Mouse (Mus musculus) gastrocnemius, postnatal 10 days (tissue): ENCODE data around the gene Wasf2. TPM values are rescaled to one million over a fixed set of nuclear protein-coding genes. Genes with fewer than 3 reads are reported as not detected.

Source experiments
- DNase-seq: peaks from one replicate; pipeline ENCODE4 v3.0.0; 2021; ENCODE audit warnings: mixed read lengths
- total RNA-seq, 2 experiments: library from RNA; stranded (reverse); gene quantifications; 2 replicates each; pipeline ENCODE4 v1.2.3; 2021

Wasf2 gene
- total RNA-seq, 2 experiments from 2014 or later = 73.1 to 88.7 TPM

- DNase-seq = no peak
Measured at GRCm38 (mm10) chr4:133127079-133127478, 3.2 kb upstream of the Wasf2 start.

GRCm38 (mm10) chr4:133127894-133128293 lies 2.4 kb upstream of the Wasf2 start:
- DNase-seq = no peak

- no peak for DNase-seq
Measured at GRCm38 (mm10) chr4:133129391-133129790, 914 bp upstream of the Wasf2 start.

- DNase-seq = no peak
Measured at GRCm38 (mm10) chr4:133130890-133131741, 811 bp downstream of the Wasf2 start.

GRCm38 (mm10) chr4:133132027-133132426 lies 1.7 kb downstream of the Wasf2 start:
- no peak for DNase-seq

GRCm38 (mm10) chr4:133136946-133137345 lies 6.6 kb downstream of the Wasf2 start:
- DNase-seq = no peak

GRCm38 (mm10) chr4:133138971-133139370 lies 8.7 kb downstream of the Wasf2 start:
- DNase-seq = no peak

GRCm38 (mm10) chr4:133155006-133155405 lies 24.7 kb downstream of the Wasf2 start:
- DNase-seq = no peak

GRCm38 (mm10) chr4:133155726-133156125 lies 25.4 kb downstream of the Wasf2 start:
- DNase-seq = no peak

- DNase-seq = no peak
Measured at GRCm38 (mm10) chr4:133156422-133156821, 26.1 kb downstream of the Wasf2 start.

GRCm38 (mm10) chr4:133156831-133157230 lies 26.5 kb downstream of the Wasf2 start:
- DNase-seq = no peak

GRCm38 (mm10) chr4:133159127-133159526 lies 28.8 kb downstream of the Wasf2 start:
- DNase-seq = no peak

- DNase-seq = no peak
Measured at GRCm38 (mm10) chr4:133159646-133160045, 29.3 kb downstream of the Wasf2 start.

GRCm38 (mm10) chr4:133160211-133160610 lies 29.9 kb downstream of the Wasf2 start:
- no peak for DNase-seq

GRCm38 (mm10) chr4:133160821-133161220 lies 30.5 kb downstream of the Wasf2 start:
- no peak for DNase-seq

GRCm38 (mm10) chr4:133162196-133162595 lies 31.9 kb downstream of the Wasf2 start:
- no peak for DNase-seq

GRCm38 (mm10) chr4:133166773-133167172 lies 36.5 kb downstream of the Wasf2 start:
- DNase-seq = no peak

- no peak for DNase-seq
Measured at GRCm38 (mm10) chr4:133169237-133170055, 39.1 kb downstream of the Wasf2 start.

- no peak for DNase-seq
Measured at GRCm38 (mm10) chr4:133170056-133170524, 39.8 kb downstream of the Wasf2 start.

GRCm38 (mm10) chr4:133170616-133171015 lies 40.3 kb downstream of the Wasf2 start:
- no peak for DNase-seq

- no peak for DNase-seq
Measured at GRCm38 (mm10) chr4:133172451-133172850, 42.1 kb downstream of the Wasf2 start.

- no peak for DNase-seq
Measured at GRCm38 (mm10) chr4:133174361-133174760, 44.1 kb downstream of the Wasf2 start.

- DNase-seq = no peak
Measured at GRCm38 (mm10) chr4:133175274-133175673, 45.0 kb downstream of the Wasf2 start.
